Mouse (Mus musculus): Measurements from ENCODE around the gene Ctbs.
A peak's percentile ranks its signal among the peaks of the same experiment; 100 is the strongest.

Gene Ctbs

DNA sequence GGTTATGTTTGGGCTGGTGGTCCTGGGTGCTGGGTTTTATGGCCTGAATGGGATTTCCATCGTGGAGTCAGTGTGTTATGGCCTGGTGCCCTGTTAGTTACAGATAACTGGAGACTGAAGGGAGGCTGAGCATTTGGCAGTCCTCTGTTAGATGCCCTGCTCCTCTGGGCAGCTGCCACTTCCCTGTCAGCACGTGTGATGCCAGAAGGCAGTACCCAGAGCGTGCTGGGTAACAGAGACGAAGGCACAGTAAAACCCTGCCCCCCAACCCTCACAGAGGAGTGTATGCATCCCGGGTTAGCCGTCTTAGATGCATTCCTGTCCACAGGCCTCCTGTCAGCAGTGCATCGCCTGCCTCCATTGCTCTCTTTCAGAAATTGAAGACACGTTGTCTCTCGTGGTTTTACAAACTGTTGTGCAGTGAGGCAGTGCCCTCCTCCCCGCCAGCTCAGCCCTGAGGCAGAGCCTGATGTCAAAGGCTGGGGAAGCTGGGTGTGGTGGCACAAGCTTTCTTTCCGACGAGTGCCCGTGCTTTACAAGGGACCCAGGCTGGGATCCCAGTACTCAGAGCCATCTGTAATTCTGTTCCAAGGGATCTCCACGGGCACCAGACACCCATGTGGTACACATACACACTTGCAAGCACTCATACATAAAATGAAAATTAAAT is 15.8 kb upstream of the Ctbs start:
- no peak for DNase-seq

DNA sequence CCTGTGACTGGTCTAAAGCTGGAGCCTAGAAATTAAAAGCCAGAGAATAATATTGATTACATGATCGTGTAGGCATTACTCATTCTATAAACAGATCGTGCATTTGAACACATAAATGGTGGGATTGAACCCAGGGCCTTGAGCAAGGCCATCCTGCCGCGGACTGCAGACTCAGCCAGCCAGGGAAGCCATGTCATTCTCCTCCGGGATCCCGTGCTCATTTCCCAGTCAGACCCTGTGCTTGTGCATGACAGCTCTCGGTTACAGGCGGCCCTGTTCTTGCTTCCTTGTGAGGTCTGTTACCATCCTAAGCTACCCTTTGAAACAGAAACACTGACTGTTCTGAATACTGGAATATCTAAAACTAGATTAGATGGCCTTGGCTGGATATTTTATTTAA is 14.9 kb upstream of the Ctbs start:
- DNase-seq, result no peak

- no peak for DNase-seq
Observed at GRCm38 (mm10) chr3:146435533-146435932, 14.1 kb upstream of the Ctbs start.

DNA sequence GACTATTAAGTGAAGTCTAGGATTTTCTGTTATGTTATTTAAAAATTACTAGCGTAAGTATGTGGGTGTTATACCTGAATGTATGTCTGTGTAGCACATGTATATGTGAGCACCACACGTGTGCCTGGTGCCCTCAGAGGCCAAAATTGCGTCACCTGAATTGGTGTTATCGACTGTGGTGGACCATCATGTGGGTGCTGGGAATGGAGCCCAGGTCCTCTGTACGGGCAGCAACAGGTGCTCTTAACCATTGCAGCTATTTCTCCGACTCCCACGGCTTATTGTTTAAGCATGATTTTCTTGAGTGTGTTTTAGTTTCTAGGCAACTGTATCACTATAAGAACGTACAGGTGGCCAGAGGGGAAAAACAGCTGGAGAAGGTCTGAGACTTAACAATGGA is 13.5 kb upstream of the Ctbs start:
- no peak for DNase-seq

- DNase-seq, result no peak
Observed at GRCm38 (mm10) chr3:146440011-146440410, 9.6 kb upstream of the Ctbs start.

DNA sequence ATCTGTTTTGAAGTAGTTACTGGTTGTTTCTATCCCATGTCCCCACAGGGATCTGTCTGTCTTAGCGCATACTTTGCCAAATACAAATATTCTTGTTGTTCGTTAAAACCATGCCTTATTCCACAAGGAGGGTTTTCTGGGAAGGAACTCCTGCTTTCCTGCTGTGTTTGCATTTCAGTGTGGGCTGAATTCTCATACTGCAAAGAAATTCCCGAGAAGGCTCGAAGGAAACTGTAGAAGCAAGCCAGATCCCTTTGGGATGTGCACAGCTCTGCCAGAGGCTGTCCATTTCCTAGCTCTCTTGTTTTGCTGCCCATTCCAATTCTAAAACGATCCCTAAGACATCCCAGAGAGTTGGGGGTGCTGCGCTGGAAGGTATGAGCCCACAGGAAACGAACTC is 9.2 kb upstream of the Ctbs start:
- DNase-seq, result no peak

DNA sequence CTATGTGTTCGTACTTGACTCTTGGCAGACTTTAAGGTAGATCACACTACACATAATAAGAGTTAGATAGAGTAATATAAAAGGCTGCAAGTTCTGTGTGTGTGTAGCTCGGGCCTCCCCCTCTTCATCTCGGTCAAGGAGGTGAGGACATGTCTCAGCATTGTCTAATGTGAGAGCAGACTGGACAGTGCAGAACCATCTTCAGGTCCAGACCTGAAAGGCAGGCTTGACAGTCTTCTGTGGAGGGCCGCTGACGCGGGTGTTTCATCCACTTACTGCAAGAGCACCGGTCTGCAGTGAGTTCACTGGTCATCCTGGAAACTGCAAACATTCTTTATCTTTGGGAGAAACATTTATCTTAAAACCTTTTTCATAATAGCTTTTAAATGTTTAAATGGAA is 7.1 kb upstream of the Ctbs start:
- no peak for DNase-seq

DNA sequence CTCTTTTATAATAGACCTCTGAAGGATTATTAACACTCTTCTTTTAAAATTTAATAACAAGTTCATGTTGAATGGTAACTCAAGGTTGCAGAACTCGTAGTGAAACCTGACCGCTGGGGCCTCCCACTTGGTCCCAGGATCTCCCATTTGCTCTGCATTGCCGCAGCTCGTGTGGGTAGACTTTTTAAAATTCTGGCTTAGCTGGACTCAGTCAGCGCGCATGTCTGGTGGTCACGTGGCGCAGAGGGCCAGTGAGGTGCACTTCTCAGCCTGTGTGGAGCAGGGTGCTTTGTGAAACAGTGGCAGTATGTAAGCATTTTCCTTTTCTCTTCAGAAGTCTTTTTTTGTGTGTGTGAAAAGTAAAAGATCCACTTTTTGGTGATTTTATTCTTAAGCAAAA is 6.7 kb upstream of the Ctbs start:
- DNase-seq, result no peak

- no peak for DNase-seq
Observed at GRCm38 (mm10) chr3:146443380-146443779, 6.2 kb upstream of the Ctbs start.

GRCm38 (mm10) chr3:146444880-146445279 is 4.7 kb upstream of the Ctbs start:
- DNase-seq, result no peak

GRCm38 (mm10) chr3:146447156-146447555 is 2.4 kb upstream of the Ctbs start:
- DNase-seq, result no peak

DNA sequence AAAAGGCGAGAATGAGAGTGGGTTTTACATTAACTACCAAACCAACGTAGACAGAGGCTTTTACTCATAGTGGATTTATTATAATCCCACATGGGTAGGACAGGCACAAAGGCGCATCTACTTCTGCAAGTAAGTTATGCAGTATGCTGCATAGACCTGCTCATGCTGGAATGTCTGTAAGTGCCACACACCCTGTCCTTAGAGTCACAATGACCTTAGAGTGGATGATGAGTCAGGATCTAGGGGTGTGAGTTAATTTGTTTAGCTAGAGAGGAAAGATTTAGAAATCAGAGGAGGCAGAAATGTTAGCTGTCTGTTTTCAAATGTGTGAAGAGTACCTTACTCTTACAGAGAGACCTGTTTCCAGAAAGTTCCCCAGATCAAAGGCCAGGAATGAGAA is 2.0 kb upstream of the Ctbs start:
- DNase-seq, result no peak

DNA sequence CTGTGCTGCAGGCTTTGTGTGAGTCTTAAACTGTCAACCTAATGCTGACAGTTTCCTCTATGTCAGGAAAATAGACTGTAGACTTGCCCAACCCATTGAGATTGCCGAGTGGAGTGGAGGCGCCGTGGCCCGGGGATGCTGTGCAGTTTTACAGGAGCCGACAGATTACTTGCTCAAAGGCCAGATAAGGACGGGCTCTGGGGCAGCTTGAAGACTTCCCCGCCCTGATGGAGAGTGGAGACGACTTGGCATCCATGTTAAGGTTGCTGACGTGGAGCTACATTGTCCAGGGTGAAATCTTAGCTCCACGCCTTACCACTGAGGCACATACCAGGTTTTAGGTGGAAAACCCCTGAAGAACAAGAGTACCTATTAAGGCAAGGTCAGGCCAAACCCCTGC is 1.2 kb upstream of the Ctbs start:
- no peak for DNase-seq

DNA sequence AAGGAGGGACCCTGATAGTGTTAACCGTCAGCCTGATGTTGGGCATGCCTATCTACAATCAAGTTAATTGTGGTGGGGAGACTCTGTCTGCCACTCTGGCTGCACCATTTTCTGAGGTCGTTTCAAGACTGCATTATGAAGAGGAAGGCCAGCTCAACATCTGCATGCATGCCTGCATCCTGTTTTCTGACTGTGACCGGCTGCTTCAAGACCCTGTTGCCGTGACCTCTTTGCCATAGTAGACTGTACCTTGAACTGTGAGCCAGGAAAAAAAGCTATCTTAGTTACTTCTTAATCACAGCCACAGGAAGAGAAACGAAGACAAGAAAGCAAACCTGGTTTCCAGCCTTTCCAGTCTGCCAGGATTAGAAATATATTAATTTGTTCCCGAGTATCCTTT is 626 bp upstream of the Ctbs start:
- DNase-seq, result no peak

GRCm38 (mm10) chr3:146450371-146450841 is 811 bp downstream of the Ctbs start:
- DNase-seq, result peak; percentile 98

DNA sequence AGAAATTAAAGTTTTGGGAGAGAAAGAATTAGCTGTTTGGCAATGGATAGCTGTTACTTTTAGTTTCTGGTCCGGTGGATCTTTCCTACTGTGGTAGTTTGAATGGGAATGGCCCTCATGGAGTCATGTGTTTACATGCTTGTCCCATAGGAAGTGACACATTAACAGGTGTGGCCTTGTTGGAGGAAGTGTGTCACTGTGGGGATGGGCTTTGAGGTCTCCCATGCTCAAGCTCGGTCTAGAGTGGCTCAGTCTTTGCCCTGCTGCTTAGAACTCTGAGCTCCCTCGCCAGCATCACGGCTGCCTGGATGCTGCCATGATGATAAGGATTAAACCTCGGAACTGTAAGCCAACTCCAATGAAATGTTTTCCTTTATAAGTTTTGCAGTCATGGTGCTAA is 1.8 kb downstream of the Ctbs start:
- no peak for DNase-seq

- DNase-seq, result peak; percentile 23
Observed at GRCm38 (mm10) chr3:146462939-146463338, 13.3 kb downstream of the Ctbs start.

- no peak for DNase-seq
Observed at GRCm38 (mm10) chr3:146469226-146469625, 19.6 kb downstream of the Ctbs start.

- DNase-seq, result no peak
Observed at GRCm38 (mm10) chr3:146472657-146473056, 23.1 kb downstream of the Ctbs start.

- no peak for DNase-seq
Observed at GRCm38 (mm10) chr3:146473741-146474140, 24.1 kb downstream of the Ctbs start.

- DNase-seq, result no peak
Observed at GRCm38 (mm10) chr3:146474428-146474827, 24.8 kb downstream of the Ctbs start.

DNA sequence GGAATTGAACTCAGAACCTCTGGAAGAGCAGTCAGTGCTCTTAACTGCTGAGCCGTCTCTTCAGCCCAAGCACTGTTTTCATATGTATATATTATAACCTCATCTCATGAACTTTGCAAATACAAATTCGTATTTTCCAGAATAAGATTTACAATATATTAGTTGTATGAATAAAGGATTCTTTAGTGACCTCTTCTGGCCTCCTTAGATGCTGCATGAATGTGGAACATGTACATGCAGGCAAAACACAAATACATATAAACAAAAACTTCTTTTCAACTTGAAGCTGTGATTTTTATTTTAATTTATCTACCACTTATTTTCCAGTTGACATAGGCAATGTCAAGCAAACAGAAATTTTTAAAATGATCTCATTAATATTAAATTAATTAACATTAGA is 32.4 kb downstream of the Ctbs start:
- no peak for DNase-seq

DNA sequence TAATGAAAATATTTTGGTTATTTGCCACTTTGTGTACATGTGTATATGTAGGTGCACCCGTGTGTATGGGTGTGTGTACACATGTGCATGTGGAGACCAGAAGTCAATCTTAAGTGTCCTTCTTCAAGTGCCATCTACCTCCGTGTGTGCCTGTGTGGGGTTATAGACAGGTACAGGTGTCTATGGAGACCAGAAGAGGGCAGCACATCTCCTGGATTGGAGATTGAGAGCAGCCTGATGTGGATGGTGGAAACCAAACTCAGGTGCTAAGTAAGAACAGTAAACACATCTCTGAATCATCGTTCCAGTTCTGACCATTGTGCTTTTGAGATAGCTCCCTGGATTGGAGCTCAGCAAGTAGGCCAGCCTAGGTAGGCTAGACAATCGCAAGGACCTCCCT is 36.9 kb downstream of the Ctbs start:
- peak; percentile 34 for DNase-seq

- DNase-seq, result no peak
Observed at GRCm38 (mm10) chr3:146494941-146495340, 45.3 kb downstream of the Ctbs start.

DNA sequence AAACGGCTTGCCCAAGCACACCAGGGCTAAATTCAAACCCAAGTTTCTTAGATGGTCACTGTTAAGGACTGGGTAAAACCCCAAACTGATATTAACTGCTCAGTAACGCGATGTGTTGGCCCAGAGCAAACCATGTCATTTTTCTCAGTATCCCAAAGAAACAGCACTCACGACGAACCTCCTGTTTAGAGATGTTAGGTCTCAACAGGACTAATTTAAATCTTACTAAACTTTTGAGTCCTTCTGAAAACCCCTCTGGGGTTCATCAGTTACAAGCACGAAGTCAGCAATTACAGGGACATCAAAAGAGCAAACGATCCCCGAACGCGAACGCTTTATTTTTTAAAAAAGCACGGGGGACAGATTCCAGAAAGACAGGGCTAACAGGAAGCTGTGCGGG is 49.4 kb downstream of the Ctbs start:
- no peak for DNase-seq

Measured in thymus, postnatal 4 days (tissue).